Mouse (Mus musculus) testis, adult 2 months (tissue): ENCODE measurements around the gene Rnf151. TPM values are rescaled to one million over a fixed set of nuclear protein-coding genes. Genes with fewer than 3 reads are reported as not detected.
A peak's percentile ranks its signal among the peaks of the same experiment; 100 is the strongest.

Experiments
- H3K27ac ChIP-seq: fragments of 200-500 bp; 2 replicates; pipeline ENCODE4 v1.5.1; 2012; ENCODE audit warnings: low read depth, low read length; ENCODE audit not compliant: control insufficient read depth, insufficient read depth
- H3K27me3 ChIP-seq: fragments of 200-500 bp; 2 replicates; pipeline ENCODE4 v1.6.1; 2012; ENCODE audit warnings: mild to moderate bottlenecking, low read length, moderate library complexity; ENCODE audit not compliant: control insufficient read depth, insufficient read depth
- H3K36me3 ChIP-seq: fragments of 200-500 bp; 2 replicates; pipeline ENCODE4 v1.6.1; 2012; ENCODE audit warnings: mild to moderate bottlenecking, low read length; ENCODE audit not compliant: control insufficient read depth, insufficient read depth
- H3K4me1 ChIP-seq: fragments of 200-500 bp; 2 replicates; pipeline ENCODE4 v1.6.1; 2012; ENCODE audit warnings: low read length; ENCODE audit not compliant: control insufficient read depth, insufficient read depth
- H3K4me3 ChIP-seq: fragments of 200-500 bp; 2 replicates; pipeline ENCODE4 v1.5.1; 2012; ENCODE audit warnings: low read depth, mild to moderate bottlenecking, low read length, moderate library complexity, mixed read lengths; ENCODE audit not compliant: control insufficient read depth
- CTCF ChIP-seq: fragments of 200-500 bp; IDR thresholded peaks from 2 replicates; pipeline ENCODE4 v1.5.1; 2012; ENCODE audit warnings: low read depth, mild to moderate bottlenecking, inconsistent platforms, low read length, moderate library complexity; ENCODE audit not compliant: control insufficient read depth, insufficient read depth, insufficient replicate concordance
- POLR2A ChIP-seq: fragments of 200-500 bp; IDR thresholded peaks from 2 replicates; pipeline ENCODE4 v1.6.1; 2012; ENCODE audit warnings: low read depth, mild to moderate bottlenecking, inconsistent platforms, low read length, moderate library complexity; ENCODE audit not compliant: control insufficient read depth
- polyA plus RNA-seq: library from polyadenylated mRNA; depleted of rRNA; stranded (reverse); fragments of >200 nt; gene quantifications from 2 replicates; pipeline ENCODE4 v1.2.3, GENCODE M21; 2012

Gene Rnf151
- polyA plus RNA-seq, 1 experiment, result 1,124 TPM

DNA sequence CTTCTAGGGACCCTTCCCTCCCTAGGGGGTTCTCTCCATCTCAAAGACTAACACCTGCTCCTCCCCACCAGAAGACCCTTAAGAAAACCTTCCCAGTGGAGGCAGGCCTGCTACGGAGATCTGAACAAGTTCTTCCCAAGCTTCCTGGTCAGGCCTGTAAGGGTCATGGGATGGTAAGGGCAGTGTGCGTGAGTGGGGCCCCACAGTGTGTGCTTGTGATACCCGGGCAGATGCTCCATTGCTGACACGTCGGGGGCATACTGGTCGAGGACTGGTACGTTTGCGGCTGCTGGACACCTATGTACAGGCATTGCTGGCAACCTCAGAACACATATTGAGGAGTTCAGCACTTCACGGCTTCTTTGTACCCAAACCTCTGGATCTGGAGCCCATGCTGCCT lies 19.1 kb downstream of the Rnf151 start:
- Histone ChIP-seq H3K27ac (no peak overlapping the region), H3K4me1 (peaks cover 5% of the 10 kb centered on the region), H3K27me3 (no peaks in the 10 kb centered on the region), H3K36me3 (no peaks in the 10 kb centered on the region), H3K4me3 (no peak overlapping the region)
- TF ChIP-seq CTCF (no peak), POLR2A (no peak)

DNA sequence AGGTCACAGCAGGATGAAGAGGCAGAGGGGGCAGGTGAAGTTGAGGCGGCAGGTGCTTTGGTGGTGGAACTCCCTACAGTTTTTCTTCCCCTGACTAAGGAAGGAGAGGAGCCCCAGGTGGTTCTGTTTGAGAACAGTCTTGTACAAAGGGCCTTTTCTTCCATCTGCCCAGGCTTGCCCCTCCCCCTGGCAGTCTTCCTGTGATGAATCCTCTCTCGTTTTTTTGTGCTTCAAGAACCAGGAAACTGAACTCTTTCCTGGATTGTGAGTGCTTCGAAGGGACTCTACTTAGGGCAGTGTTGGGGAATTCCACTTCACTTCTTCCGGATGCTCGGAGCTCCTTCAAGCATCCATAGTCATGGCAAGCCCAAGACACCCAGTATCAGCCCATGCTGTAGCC lies 19.9 kb downstream of the Rnf151 start:
- Histone ChIP-seq H3K4me1 (peaks cover 5% of the 10 kb centered on the region), H3K27me3 (no peaks in the 10 kb centered on the region), H3K36me3 (no peaks in the 10 kb centered on the region), H3K4me3 (peak overlapping the region; percentile 17), H3K27ac (no peak overlapping the region)
- TF ChIP-seq POLR2A, result no peak
- TF ChIP-seq CTCF, result no peak

DNA sequence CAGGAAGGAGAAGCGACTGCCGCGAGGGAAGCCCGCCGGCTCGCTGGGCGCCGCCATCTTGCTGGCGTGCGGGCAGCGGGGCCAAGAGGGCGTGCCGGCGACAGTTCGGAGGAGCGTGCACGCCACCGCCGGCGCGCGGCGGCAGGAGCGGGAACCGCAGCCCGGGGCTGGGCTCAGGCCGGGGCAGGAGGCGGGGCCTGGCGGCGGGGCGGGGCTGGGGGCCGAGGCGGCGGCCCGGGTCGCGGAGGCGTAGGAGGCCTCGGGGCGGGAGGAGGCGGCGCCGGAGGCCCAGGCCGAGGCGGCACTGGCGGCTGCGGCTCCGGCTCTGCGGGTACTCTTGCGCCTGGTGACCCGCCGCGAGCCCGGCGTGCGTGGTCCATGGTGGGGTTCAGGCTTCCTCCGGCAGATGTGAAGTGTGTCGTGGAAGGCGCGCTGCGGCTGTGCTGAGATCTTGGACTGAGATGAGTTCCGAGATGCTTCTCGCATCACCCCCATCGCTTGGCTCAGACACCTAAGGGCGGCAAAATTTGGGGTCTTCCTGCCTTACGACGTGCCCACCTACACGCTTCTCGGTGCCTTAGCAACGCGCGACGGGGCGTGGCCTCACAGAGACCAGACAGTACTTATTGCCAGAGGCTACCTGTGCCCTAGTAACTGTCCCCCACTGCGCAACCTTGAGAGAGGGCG lies 21.7 kb downstream of the Rnf151 start, which contains the start of the genes Gfer and Noxo1:
Gene Gfer (minus strand): TSS at position 146 of the 687 bp plus-strand sequence.
Gene Noxo1 (plus strand): TSS at position 224 of the 687 bp plus-strand sequence.
- peaks cover 5% of the 10 kb centered on the region for H3K4me1 ChIP-seq
- peak within 1 kb of the TSS; percentile 75 for H3K4me3 ChIP-seq
- H3K36me3 ChIP-seq, result no peaks in the 10 kb centered on the region
- TF ChIP-seq CTCF (no peak), POLR2A (peak; percentile 88)
- H3K27ac ChIP-seq, result peak within 1 kb of the TSS; percentile 85
- no peaks in the 10 kb centered on the region for H3K27me3 ChIP-seq

DNA sequence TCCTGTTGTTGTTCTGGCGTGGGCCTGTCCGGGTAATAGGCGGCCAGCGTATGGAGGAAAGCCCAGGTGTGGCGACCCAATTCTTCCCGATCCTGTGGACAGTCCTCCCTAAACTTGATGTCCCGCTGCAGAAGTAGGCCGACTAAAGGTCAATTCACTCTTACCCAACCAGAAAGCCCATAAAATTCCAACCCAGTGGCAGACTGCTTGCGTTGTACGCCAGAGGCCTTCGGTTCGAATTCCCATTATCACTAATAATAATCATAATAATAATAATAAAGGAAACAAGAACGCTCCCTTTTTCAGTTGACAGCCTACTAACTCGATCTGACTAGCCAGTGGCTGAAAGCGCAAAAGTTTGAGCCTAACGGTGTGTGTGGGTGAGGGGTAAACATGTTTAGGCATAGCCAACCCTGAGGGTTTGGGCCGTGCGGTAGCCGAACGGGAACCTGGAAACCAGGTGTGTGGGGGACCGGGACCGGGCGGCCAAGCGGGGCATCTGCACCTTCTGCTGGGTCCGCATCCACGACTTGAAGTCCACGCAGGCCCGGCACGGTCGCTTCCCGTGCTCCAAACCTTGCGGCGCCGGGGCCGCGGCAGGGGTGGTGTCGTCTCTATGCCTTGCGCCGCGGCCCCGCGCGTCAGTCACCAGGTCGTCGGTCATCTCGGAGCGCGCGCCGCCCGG lies 22.4 kb downstream of the Rnf151 start:
- Histone ChIP-seq H3K27ac (peak overlapping the region; percentile 85), H3K36me3 (no peaks in the 10 kb centered on the region), H3K27me3 (no peaks in the 10 kb centered on the region), H3K4me1 (peaks cover 5% of the 10 kb centered on the region), H3K4me3 (peak overlapping the region; percentile 75)
- no peak for TF ChIP-seq CTCF
- TF ChIP-seq POLR2A, result no peak

DNA sequence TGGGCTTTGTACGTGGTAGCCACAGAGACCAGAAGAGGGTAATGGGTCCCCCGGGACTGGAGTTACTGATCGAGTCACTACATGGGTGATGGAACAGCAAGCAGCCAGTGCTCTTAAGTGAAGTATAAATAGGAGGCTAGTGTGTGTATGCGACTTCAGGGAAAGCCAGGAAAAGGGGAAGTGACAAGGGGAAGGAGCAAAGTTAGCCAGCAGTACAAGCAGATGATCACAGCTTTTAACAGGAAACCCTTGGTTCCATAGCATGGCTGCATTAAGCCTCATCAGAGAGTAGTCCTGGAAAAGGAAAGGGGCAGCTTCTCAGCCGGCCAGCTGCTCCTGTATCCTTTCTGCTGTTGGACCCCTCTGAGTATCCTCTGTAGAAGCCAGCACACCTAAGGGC lies 25.5 kb downstream of the Rnf151 start:
- no peak overlapping the region for H3K27ac ChIP-seq
- TF ChIP-seq CTCF, result no peak
- no peak for TF ChIP-seq POLR2A
- no peaks in the 10 kb centered on the region for H3K27me3 ChIP-seq
- H3K36me3 ChIP-seq, result no peaks in the 10 kb centered on the region
- peaks cover 17% of the 10 kb centered on the region for H3K4me1 ChIP-seq
- H3K4me3 ChIP-seq, result no peak overlapping the region

DNA sequence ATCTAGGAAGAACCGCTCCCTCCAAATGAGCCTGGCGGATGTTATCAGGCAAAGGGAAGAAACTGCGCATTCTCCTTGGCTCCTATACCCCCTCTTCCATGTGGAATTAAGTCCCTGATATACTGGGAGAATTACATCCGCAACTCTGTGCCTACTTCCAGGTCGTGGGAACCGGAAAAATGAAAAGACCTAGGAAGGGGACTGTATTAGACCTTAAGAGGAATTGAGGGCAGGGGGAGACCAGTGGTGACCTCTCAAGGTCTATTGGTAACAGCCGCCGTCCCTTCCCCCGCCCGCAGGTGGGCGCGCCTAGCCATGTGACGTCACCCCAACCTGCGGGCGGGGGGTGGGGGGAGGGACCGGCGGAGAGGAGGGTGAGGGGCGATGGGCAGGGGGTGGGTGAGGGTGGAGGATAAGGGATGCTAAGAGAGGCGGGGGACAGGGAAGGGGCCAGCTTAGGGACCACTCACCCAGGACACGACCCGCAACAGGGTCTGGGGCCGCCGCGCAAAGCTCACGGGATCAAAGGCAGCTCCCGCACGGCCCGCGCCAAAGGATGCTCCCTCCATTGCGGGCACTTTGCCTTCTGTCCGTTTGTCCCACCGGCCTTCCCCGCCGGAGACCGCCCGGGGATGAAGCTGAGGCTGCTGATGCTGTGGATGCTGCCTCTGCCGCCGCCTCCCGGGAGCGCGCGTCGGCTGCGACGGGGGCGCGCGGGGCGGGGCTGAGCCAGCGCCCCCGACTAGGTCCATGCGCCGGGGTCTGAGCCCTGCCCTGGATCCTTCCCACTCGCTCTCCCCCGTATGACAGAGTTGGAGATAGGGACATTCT lies 28.4 kb downstream of the Rnf151 start, which contains the start of gene Syngr3:
Gene Syngr3 (minus strand): TSS at position 705 of the 831 bp plus-strand sequence.
- H3K4me1 ChIP-seq, result peaks cover 23% of the 10 kb centered on the region
- H3K27me3 ChIP-seq, result no peaks in the 10 kb centered on the region
- no peaks in the 10 kb centered on the region for H3K36me3 ChIP-seq
- no peak for TF ChIP-seq POLR2A
- TF ChIP-seq CTCF, result no peak
- peak within 1 kb of the TSS; percentile 78 for H3K4me3 ChIP-seq
- H3K27ac ChIP-seq, result no peak within 1 kb of the TSS

DNA sequence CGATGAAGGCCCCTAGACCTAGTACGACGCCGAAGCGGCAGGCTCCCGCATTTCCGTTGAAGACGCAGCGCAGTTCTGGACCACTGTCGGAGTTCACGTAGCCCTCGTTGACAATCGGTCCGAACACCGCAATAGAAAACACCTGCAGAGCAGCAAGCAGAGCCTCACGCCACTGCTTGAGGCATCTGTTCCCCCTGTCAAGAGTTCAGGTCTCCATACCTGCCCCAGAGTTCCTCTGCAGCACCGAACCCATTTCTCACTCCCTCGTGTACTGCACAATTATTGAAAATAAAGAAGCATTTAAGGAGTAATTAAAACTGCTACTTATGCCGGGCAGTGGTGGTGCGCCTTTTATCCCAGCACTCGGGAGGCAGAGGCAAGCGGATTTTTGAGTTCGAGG lies 30.3 kb downstream of the Rnf151 start:
- Histone ChIP-seq H3K4me1 (peaks cover 23% of the 10 kb centered on the region), H3K27ac (no peak overlapping the region), H3K27me3 (no peaks in the 10 kb centered on the region), H3K4me3 (peak overlapping the region; percentile 76), H3K36me3 (no peaks in the 10 kb centered on the region)
- TF ChIP-seq POLR2A, result no peak
- no peak for TF ChIP-seq CTCF
